15 mouse cellular contexts compared by ENCODE assay signal in genomic region chr9:32971926-32972325, GRCm38 (mm10).
DNase-seq lines count a peak whose midpoint lies in the region; ATAC-seq lines count a peak whose summit lies in the region.
"Had no signal": no experiment of that assay in that cellular context is flagged by ENCODE, and none has a peak within 500 bp of the region (broad histone marks: within the 10 kb centered on the region; RNA-seq: fewer than 3 reads in every experiment).

No protein-coding gene starts in this region.

- H3K27ac ChIP-seq in heart, embryonic 11.5 days (ENCODE audit: low read depth, low read length): no peak overlapping the region
- peak overlapping the region; percentile 67; the same call in 1 of the 2 replicates for H3K27ac ChIP-seq in limb, embryonic 15.5 days
- H3K27ac ChIP-seq: forebrain, embryonic 13.5 days; midbrain, embryonic 13.5 days had no signal

- intact Hi-C loops in heart, postnatal 10 days (cut with DNase I): no loop called here

- no peaks in the 10 kb centered on the region for H3K36me3 ChIP-seq in heart, embryonic 11.5 days (ENCODE audit: control insufficient read depth, insufficient read depth, low read length)
- H3K36me3 ChIP-seq in limb, embryonic 15.5 days: no peaks in the 10 kb centered on the region
- H3K36me3 ChIP-seq: midbrain, embryonic 13.5 days had no signal

- H3K9me3 ChIP-seq in heart, embryonic 11.5 days (replicated peaks; ENCODE audit: control insufficient read depth, low read length): no peaks in the 10 kb centered on the region
- H3K9me3 ChIP-seq in limb, embryonic 15.5 days: no peaks in the 10 kb centered on the region
- H3K9me3 ChIP-seq: forebrain, embryonic 13.5 days; midbrain, embryonic 13.5 days had no signal

- DNase-seq in heart, adult 9 months (ENCODE audit: low spot score in 2 of 2): peak; percentile 67 to 73
- peak; percentile 31 for DNase-seq in gastrocnemius, postnatal 25 days
- peak; percentile 20 to 25 for DNase-seq in heart, postnatal 10 days
- no peak for DNase-seq in layer of hippocampus, postnatal 36 days
- DNase-seq in right cerebral cortex, postnatal 14 days: no peak
- DNase-seq: adrenal gland, adult 8-10 months; cerebellum, adult 8-10 months; kidney, postnatal 10 days; thymus, adult 18-20 months had no signal

- no peak for ATAC-seq in heart, embryonic 11.5 days (replicated peaks; ENCODE audit: insufficient number of reproducible peaks, low FRiP score, low TSS enrichment)
- no peak for ATAC-seq in limb, embryonic 15.5 days (ENCODE audit: insufficient number of reproducible peaks, low FRiP score, low TSS enrichment, low read depth)
- ATAC-seq: CD4-positive, CD25-positive, alpha-beta regulatory T cell, adult 4 months; forebrain, embryonic 13.5 days; inflammation-experienced regulatory T-cells, adult 6 months; midbrain, embryonic 13.5 days had no signal

- no peaks in the 10 kb centered on the region for H3K27me3 ChIP-seq in heart, embryonic 11.5 days (ENCODE audit: control insufficient read depth, insufficient read depth, low read length)
- H3K27me3 ChIP-seq in limb, embryonic 15.5 days: no peaks in the 10 kb centered on the region
- H3K27me3 ChIP-seq: forebrain, embryonic 13.5 days; midbrain, embryonic 13.5 days had no signal

- H3K9ac ChIP-seq in heart, embryonic 11.5 days (ENCODE audit: low read depth, low read length): no peak overlapping the region
- H3K9ac ChIP-seq in limb, embryonic 15.5 days: no peak overlapping the region
- H3K9ac ChIP-seq: forebrain, embryonic 13.5 days; midbrain, embryonic 13.5 days had no signal

- WGBS in heart, embryonic 11.5 days (ENCODE audit: insufficient replicate concordance): 86% methylated on average over 7 of the region's 7 CpGs
- whole genome bisulfite sequencing in limb, embryonic 15.5 days: 56% methylated on average over 7 of the region's 7 CpGs

- no peak overlapping the region for H3K4me2 ChIP-seq in heart, embryonic 11.5 days
- no peak overlapping the region for H3K4me2 ChIP-seq in limb, embryonic 15.5 days
- H3K4me2 ChIP-seq: forebrain, embryonic 13.5 days; midbrain, embryonic 13.5 days had no signal

- H3K4me1 ChIP-seq in heart, embryonic 11.5 days (ENCODE audit: control insufficient read depth, insufficient read depth, low read length): no peaks in the 10 kb centered on the region
- H3K4me1 ChIP-seq in limb, embryonic 15.5 days: peaks cover 19% of the 10 kb centered on the region
- H3K4me1 ChIP-seq: midbrain, embryonic 13.5 days had no signal

- H3K4me3 ChIP-seq in heart, embryonic 11.5 days (ENCODE audit: low read depth, low read length): no peak overlapping the region
- no peak overlapping the region for H3K4me3 ChIP-seq in limb, embryonic 15.5 days
- H3K4me3 ChIP-seq: forebrain, embryonic 13.5 days; midbrain, embryonic 13.5 days had no signal

Comparison
In these comparisons a context has a peak if more than half of its experiments do, and no peak if none do; other contexts are left out.
1. DNase-seq: peak in heart, adult 9 months (2 of 2), gastrocnemius, postnatal 25 days (single experiment) and heart, postnatal 10 days (2 of 2); none in layer of hippocampus, postnatal 36 days (0 of 2) and right cerebral cortex, postnatal 14 days (single experiment).